Mouse (Mus musculus): Measurements from ENCODE around the gene Sncb. TPM values are rescaled to one million over a fixed set of nuclear protein-coding genes. Genes with fewer than 3 reads are reported as not detected.

Sncb gene
- total RNA-seq, 2 experiments from 2014 or later = 0.40 to 1.1 TPM

DNA sequence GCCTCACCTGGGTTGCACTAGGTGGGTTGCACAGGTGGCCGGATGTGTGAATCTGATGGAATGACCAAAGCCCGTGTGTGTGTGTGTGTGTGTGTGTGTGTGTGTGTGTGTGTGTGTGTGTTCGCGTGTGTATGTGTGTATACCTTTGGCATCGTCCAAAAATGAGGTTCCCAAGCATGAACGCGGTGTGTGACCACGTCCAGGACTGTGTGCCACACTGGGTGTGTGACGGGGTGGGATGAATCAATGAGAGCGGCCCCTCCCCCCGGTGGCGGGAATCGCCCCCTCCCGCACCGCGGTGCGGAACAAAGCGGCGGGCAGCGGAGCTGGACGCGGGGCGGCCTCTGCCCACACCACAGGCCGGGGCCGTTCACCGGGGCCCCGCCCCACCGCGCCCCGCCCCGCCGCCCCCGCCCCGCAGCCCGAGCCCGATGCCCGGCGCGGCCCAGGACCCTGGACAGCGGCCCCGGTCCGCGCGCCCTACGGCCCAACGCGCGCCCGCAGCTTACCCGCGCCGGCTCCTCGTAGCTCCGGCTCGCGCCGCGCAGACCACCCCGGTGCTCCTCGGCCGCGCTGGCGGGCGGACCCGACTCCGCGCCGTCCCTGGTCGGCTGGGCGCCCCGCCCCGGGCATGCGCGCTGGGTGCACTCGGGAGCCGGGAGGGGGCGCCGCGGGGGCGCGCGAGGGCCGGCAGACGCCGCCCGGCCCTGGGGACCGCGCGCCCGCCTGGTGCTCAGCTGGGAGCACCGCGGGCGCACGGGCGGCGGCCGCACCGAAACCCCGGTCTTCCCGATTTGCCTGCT, 17.1 kb downstream of the Sncb start:
- peak; percentile 48 for DNase-seq

DNA sequence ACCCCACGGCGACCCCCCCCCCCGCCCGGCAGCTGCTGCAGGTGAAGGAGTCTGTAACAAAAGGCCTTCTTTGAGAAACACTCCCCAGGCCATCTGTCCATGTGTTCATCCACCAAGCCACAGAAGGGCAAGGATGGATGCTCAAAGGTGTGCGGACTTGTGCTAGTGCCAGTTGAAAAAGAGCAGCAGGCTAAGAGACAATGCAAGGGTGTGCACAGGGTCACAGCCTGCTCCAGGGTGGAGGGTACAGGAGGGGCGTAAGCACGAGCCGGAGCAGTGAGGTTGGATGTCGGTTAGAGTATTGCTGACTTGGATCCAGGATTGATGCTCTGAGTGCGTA, 17.7 kb downstream of the Sncb start:
- no peak for DNase-seq

DNA sequence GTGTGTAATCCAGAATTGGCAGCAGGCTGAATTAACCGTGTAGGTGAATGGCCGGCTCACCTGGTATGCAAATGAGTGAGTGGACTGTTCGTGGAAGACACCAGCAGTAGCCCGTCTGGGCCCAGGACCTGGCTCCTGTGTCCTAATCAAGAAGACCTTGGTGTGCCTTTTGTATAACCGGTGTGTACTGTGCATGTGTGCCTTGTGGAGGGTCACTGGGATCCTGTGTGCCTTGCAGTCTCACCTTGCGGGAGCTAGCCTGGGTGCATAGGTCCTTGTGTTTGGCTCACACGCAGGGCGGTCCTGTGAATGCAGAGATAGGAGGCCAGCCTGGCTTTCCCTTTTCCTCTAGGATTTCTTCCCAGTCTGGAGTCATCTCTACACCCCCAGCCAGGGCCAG, 18.2 kb downstream of the Sncb start:
- DNase-seq = no peak

DNA sequence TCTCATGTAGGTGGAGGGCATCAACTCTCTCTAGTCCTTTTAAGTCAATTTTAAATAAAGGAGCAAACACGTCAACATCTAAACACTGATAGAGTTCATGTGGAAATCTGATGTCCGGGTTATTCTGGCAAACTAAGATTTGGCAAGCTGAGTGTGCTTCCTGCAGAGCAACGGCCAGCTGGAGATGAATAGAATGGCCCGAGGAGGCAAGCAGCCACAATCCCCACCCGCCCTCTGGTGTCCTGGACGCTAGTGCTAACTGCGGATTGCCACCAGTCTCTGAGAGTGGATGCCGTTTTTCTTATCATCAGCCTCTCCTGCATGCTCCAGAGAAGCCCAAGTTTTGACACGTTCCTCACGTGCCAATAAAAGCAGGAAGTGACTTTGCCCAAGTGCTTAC, 19.5 kb downstream of the Sncb start:
- no peak for DNase-seq

DNA sequence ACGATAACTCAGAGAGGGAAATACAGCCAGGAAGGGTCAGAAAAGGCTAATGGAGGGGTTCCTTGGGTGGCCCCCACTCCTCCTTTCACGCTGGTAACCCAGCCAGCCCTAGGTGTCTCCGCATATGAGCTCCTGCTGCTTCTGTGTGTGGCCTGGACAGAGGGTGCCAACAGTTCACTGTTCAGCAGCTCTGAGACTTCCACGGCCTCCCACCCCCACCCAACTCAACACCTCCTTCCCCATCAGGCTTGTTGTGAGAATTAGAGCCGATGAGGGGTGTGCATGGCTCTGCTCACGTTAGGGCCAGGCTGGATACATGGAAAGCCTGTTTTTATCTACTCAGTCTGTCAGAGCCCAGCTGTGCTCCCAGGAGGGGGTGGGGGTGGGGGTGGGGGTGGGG, 20.3 kb downstream of the Sncb start:
- no peak for DNase-seq

DNA sequence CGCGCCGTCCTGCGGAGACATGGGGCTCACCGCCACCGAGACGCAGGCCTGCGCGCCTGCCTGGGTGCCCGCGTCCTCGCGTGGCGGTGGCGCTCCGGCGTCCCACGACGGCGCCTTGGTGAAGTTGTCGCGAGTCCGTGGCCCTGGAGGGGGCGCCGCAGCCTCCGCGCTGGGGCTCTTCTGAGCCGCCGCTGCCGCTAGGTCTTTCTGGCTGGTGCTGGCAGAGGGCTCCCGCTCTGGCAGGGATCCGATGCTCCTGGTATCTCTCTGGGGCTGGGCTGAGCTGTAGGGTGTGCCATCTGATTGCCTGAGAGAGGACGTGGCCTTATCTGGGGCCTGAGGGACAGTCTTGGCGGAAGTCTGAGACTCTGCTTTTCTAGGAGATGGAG, 28.2 kb downstream of the Sncb start:
- DNase-seq = no peak

DNA sequence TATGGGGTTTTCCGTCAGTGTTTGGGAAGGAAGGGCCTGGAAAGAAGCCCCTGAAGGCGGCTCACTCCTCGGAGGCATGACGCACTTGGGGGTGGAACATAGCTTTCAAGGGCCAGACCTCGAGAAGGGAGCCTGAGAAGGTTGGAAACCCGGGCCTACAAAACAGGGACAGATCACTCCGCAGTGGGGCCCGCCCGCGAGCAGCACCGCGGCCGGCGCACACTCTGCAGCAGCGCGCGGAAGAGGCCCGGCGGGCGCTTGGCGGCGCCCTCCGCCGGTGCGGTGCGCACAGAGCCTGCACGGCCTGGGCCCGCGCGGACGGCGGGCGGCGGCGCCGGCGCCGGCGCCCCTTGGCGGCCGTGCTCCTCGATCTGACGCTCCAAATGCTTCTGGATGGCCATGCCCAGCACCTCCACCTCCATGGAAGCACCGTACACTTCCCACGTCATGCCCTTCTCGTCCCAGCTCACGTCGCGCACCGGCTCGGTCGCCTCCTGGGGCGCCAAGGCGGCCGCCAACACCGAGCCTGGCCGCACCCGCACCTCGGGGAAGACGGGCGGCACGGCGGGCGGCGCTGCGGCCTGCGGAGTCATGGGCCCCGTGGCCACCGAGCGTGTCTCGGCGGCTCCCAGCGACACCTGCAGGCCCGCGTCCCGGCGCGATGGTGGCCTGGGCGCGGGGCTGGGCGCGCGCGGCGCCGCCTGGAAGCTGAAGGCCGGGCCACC, 28.7 kb downstream of the Sncb start:
- peak; percentile 23 for DNase-seq

DNA sequence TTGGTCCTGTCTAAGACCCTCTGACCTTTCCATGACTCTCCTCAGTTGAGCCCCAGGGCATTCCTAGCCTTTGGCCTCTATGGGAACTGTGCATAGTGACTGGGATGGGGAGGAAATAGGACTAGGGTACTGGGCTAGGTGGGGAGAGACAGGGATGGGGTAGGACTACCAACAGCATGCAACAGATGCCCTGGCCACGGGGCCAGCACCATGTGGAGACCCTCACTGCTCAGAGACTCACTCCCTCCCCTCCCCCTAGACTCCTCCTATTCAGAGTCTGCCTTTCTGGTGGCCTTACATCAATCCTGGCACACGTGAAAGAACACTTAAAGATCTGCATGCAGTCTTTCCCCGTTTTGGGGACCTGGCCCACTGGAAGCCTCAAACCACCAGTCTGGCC, 29.5 kb downstream of the Sncb start:
- no peak for DNase-seq

DNA sequence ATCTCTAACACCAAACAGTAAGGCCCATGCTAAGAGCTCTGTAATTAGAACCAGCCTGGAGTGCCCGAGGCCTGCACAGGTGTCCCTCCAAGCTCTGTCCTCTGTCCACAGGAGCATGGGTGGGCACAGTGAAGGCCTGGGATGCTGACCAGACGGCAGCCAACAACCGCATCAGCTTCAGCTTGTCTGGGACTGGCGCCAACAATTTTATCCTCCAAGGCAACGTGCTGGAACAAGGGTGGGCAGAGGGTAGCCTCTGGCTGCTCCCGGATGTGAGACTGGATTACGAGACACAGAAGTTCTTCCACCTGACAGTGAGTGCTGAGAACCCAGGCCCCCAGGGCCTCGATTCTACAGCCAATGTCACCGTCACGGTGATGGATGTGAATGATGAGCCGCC, 40.3 kb downstream of the Sncb start:
- DNase-seq = no peak

DNA sequence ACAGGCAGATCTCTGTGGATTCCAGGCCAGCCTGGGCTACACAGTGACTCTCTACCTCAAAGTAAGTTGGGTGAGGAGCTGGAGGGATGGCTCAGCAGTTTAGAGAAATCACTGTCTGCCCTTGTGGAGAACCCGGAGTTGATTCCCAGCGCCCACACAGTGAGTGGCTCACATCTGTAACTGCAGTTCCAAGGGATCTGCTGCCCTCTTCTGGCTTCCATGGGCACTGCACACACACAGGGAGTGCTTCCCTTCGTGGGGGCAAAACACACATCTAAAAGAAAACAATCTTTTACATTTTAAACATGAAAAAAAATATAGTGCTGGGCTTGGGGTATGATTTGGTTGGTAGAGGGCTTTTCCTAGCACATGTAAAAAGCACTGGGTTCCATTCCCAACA, 43.3 kb downstream of the Sncb start:
- no peak for DNase-seq

DNA sequence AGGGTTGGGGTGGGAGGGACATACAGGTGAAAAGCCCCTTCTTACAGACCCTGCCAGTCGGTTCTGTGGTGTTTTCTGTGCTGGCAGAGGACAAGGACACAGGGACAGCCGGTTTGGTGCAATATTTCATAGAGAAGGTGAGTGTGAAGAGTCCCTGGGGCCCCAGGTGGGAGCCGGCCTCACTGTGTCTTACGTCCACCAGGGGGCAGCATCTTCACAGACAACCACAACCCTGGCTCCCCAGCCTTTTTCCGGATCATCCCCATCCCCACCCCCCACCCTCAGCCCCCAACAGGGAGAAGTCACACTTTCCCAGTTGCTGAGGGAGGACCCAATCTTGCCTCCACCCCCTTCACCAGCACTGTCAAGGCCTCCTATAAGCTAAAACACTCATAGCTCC, 49.5 kb downstream of the Sncb start:
- peak; percentile 40 for DNase-seq

DNA sequence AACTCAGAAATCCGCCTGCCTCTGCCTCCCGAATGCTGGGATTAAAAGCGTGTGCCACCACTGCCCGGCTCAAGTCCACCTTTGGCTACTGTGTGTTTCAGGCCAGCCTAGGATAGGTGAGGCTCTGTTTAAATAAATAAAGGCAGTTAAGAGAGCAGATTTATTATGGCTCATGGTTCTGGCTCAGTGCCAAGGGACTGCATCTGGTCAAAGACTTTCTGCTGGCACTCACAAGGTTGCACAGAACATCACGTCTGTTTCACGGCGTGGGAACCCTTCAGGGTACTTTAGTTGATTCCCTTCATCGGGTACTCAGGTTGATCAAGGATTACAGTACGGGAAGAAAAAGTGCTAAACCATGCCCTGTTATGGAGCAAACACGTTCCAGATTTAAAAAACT, 51.4 kb downstream of the Sncb start:
- DNase-seq = no peak

DNA sequence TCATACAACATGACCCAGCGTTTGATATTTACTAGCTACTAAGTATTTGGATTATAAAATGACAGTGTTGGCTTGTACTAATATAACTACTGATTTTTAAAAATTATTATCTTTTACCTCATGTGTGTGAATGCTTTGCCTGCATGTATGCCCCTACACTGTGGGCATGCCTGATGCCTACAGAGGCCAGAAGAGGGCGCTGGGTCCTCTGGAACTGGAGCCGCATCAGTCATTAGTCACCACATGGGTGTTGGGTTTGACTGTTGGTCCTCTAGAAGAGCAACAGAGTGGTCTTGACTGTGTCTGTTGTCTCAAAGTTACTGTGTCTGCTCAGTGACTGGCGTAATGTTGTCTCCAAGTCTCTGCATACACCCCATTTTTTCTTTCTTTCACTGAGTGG, 52.0 kb downstream of the Sncb start:
- DNase-seq = no peak

DNA sequence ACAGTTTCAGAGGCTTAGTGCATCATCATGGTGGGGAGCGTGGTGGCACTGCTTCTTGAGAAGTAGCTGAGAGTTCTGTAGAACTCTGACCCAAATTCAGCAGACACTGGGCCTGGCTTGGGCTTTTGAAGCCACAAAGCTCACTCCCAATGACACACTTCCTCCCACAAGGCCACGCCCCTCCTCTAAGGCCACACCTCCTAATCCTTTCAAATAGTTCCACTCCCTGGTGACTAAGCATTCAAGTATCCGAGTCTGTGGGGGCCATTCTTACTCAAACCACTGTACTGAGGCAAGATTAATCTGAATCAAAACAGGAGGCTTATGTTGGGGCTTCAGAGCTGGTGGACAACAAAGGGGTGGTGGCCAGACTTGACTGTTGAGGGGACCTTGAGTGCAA, 55.5 kb downstream of the Sncb start:
- DNase-seq = no peak

Other genes starting within 250 kb of the Sncb start
- gene 4833439L19Rik, start 201.2 kb downstream of the Sncb start, total RNA-seq (2021) = 100 to 1,000 TPM in 1 of 2 experiments, 10 to 100 TPM in 1; 94.0 to 101 TPM
- gene Arl10, start 191.6 kb downstream of the Sncb start, total RNA-seq (2021) = 1 to 10 TPM; 6.0 to 7.8 TPM
- gene Nop16, start 176.5 kb downstream of the Sncb start, total RNA-seq (2021) = 10 to 100 TPM; 17.7 to 19.6 TPM
- 100 to 1,000 TPM; 117 to 126 TPM for gene Higd2a, start 176.4 kb downstream of the Sncb start, total RNA-seq (2021)
- 10 to 100 TPM; 82.3 to 88.0 TPM for gene Cltb, start 155.3 kb downstream of the Sncb start, total RNA-seq (2021)
- 10 to 100 TPM; 21.7 to 27.3 TPM for gene Faf2, start 144.8 kb downstream of the Sncb start, total RNA-seq (2021)
- gene Rnf44, start 72.7 kb downstream of the Sncb start, total RNA-seq (2021) = 10 to 100 TPM; 32.5 to 35.3 TPM
- under 1 TPM in 1 of 2 experiments, not detected in 1; 0.07 TPM for gene Cdhr2, start 65.1 kb downstream of the Sncb start, total RNA-seq (2021)
- gene Gprin1, start 16.7 kb downstream of the Sncb start, total RNA-seq (2021) = under 1 TPM; 0.47 to 0.63 TPM
- gene Eif4e1b, start 17.4 kb upstream of the Sncb start, total RNA-seq (2021) = not detected
- gene Tspan17, start 22.8 kb upstream of the Sncb start, total RNA-seq (2021) = 10 to 100 TPM; 23.0 to 26.8 TPM
- 1 to 10 TPM; 3.7 to 4.8 TPM for gene Unc5a, start 182.8 kb upstream of the Sncb start, total RNA-seq (2021)

Data from gastrocnemius, postnatal 10 days (tissue).